Mouse (Mus musculus): ENCODE data around the gene Sumo3. TPM values are rescaled to one million over a fixed set of nuclear protein-coding genes. Genes with fewer than 3 reads are reported as not detected.

The Sumo3 gene
- polyA plus RNA-seq, 1 experiment = 254 TPM

DNA sequence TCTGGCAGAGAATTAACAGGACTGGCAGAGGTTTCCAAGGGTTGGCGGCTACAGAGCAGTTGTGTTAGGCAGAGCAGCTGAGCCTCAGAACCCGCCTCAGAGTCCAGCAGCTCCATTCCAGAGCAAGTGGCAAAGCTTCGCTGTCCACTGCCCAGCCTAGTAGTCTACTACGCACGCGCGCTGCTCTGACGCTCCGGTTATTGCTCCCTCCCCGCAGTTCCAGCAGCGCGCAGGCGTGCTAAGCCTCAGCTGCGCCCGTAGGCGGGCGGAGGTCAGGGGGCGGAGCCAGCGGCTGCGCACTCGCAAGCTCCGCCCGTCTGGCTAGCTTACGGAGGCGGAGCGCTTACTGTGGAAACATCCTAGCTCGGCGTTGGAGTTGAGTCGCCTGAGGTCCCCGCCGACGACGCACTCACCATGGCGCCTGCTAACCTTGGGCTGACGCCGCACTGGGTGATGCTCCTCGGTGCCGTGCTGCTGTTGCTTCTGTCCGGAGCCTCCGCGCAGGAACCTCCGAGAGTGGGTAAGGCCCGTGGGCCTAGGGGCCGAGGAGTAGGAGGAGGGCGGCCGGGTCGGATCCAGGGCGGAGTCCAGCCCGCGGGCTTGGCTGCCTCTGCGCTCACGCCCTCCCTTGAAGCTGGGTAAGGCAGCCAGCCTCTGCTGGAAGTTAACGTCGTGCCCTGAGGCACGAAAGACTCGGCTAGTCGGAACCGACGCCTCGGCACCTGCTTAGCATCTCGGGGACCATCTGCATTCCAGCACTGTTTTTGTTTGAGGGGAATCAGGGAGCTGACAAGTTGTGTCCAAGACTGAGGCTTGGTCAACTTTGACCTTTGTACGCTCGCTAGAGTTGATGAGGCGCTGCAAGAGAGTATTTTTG, 24.3 kb upstream of the Sumo3 start, which contains the start of gene Pttg1ip:
Gene Pttg1ip (plus strand): TSS at position 313 of the 877 bp plus-strand sequence.
- Histone ChIP-seq H3K36me3 (ENCODE audit: control insufficient read depth, insufficient read depth, low read length) (0 out of 2 replicates have a peak, but pooled peaks cover 2% of the 10 kb centered on the region), H3K4me3 (ENCODE audit: low read depth, low read length) (peak within 1 kb of the TSS; percentile 71), H3K4me1 (ENCODE audit: control insufficient read depth, insufficient read depth, insufficient read length, low read length) (peaks cover 26% of the 10 kb centered on the region), H3K27me3 (ENCODE audit: control insufficient read depth, insufficient read depth, low read length) (no peaks in the 10 kb centered on the region), H3K27ac (ENCODE audit: insufficient read depth, low read depth, low read length) (peak within 1 kb of the TSS; percentile 93)
- WGBS = under 1% methylated on average over 64 of the region's 64 CpGs
- TF ChIP-seq CTCF (IDR thresholded peaks at IDR 0.05; ENCODE audit: extremely low read depth, insufficient read length, insufficient replicate concordance, low read depth, low read length) (no peak), POLR2A (IDR thresholded peaks at IDR 0.05; ENCODE audit: low read depth, low read length) (peak; percentile 97)

DNA sequence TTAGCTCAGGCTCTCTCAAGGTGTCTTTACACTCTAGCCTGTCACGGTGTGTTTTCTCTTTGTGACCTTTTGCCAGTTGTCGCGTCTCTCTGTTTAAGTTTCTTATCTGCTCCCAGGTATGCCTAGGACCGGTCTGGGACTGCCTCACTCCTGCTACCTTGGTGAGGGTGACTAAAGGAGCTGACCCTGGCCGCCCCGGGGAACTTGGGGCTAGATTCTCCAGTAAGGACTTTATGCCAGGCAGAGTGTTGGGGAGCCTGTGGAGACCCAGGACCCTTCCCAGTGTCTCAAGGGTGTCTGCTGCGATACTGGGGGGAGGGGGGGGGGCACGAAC, 23.6 kb upstream of the Sumo3 start:
- TF ChIP-seq CTCF (IDR thresholded peaks at IDR 0.05; ENCODE audit: extremely low read depth, insufficient read length, insufficient replicate concordance, low read depth, low read length) (no peak), POLR2A (IDR thresholded peaks at IDR 0.05; ENCODE audit: low read depth, low read length) (no peak)
- Histone ChIP-seq H3K27ac (ENCODE audit: insufficient read depth, low read depth, low read length) (peak overlapping the region; percentile 93), H3K36me3 (ENCODE audit: control insufficient read depth, insufficient read depth, low read length) (peaks cover 3% of the 10 kb centered on the region; the same call in 1 of the 2 replicates), H3K27me3 (ENCODE audit: control insufficient read depth, insufficient read depth, low read length) (no peaks in the 10 kb centered on the region), H3K4me3 (ENCODE audit: low read depth, low read length) (peak overlapping the region; percentile 71), H3K4me1 (ENCODE audit: control insufficient read depth, insufficient read depth, insufficient read length, low read length) (peaks cover 32% of the 10 kb centered on the region)
- WGBS = 2% methylated on average over 8 of the region's 8 CpGs

DNA sequence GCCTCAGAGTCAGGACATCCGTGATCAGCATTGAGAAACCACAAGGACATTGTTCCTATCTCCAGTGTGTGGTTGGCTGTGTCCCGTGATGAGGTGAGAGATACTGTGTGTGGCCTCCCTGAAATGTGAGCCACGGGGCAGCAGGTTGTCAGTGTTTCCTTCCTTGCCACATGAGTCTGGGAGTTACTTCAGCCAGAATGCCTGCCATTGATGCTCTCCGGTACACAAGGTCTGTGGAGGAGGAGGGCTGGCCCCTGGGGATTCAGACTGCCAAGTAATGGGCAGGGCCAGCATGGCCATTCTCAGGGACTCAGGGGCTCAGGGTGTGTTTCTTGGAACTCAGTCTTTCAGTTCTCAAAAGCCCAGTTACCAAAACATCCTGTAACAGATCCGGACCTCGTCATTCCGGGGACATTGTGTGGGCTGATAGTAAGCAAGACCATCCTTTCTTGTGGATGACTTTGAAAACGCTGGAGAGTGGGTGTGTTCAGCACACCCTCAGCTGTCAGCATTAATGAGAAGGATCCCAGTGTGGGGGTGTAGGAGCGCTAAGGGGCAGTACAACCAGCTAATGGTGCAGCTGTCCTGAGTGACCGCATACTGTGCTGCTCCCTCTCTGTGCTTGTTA, 22.0 kb upstream of the Sumo3 start:
- peak overlapping the region; percentile 7; the same call in 1 of the 2 replicates for H3K4me3 ChIP-seq (ENCODE audit: low read depth, low read length)
- no peaks in the 10 kb centered on the region for H3K27me3 ChIP-seq (ENCODE audit: control insufficient read depth, insufficient read depth, low read length)
- WGBS = 59% methylated on average over 10 of the region's 10 CpGs
- no peak overlapping the region for H3K27ac ChIP-seq (ENCODE audit: insufficient read depth, low read depth, low read length)
- TF ChIP-seq CTCF (IDR thresholded peaks at IDR 0.05; ENCODE audit: extremely low read depth, insufficient read length, insufficient replicate concordance, low read depth, low read length) = no peak
- TF ChIP-seq POLR2A (IDR thresholded peaks at IDR 0.05; ENCODE audit: low read depth, low read length) = no peak
- H3K4me1 ChIP-seq (ENCODE audit: control insufficient read depth, insufficient read depth, insufficient read length, low read length) = peaks cover 40% of the 10 kb centered on the region
- H3K36me3 ChIP-seq (ENCODE audit: control insufficient read depth, insufficient read depth, low read length) = peaks cover 17% of the 10 kb centered on the region

DNA sequence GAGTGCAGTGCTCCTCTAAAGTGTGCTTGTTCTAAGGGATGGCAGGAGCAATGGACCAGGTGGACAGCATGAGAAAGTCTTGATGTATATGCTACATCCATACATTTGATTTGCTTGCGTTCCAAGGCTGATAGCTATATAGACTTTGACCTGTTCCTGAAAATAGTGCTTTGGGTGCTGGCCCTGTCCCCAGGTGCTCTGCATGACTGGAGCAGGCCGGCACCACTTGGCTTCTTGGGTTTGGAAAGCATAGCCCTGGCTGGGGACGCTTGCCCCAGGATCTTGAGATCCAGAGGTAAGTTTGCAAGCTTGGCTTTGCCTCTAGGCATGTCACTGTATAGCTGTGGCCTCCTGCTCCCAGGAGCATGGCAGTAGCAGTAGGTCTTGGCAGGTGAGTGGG, 19.3 kb upstream of the Sumo3 start:
- Histone ChIP-seq H3K4me1 (ENCODE audit: control insufficient read depth, insufficient read depth, insufficient read length, low read length) (peaks cover 50% of the 10 kb centered on the region), H3K4me3 (ENCODE audit: low read depth, low read length) (no peak overlapping the region), H3K27me3 (ENCODE audit: control insufficient read depth, insufficient read depth, low read length) (no peaks in the 10 kb centered on the region), H3K36me3 (ENCODE audit: control insufficient read depth, insufficient read depth, low read length) (peaks cover 39% of the 10 kb centered on the region), H3K27ac (ENCODE audit: insufficient read depth, low read depth, low read length) (peak overlapping the region; percentile 72)
- WGBS = 24% methylated on average over 3 of the region's 3 CpGs
- TF ChIP-seq POLR2A (IDR thresholded peaks at IDR 0.05; ENCODE audit: low read depth, low read length) = no peak
- no peak for TF ChIP-seq CTCF (IDR thresholded peaks at IDR 0.05; ENCODE audit: extremely low read depth, insufficient read length, insufficient replicate concordance, low read depth, low read length)

DNA sequence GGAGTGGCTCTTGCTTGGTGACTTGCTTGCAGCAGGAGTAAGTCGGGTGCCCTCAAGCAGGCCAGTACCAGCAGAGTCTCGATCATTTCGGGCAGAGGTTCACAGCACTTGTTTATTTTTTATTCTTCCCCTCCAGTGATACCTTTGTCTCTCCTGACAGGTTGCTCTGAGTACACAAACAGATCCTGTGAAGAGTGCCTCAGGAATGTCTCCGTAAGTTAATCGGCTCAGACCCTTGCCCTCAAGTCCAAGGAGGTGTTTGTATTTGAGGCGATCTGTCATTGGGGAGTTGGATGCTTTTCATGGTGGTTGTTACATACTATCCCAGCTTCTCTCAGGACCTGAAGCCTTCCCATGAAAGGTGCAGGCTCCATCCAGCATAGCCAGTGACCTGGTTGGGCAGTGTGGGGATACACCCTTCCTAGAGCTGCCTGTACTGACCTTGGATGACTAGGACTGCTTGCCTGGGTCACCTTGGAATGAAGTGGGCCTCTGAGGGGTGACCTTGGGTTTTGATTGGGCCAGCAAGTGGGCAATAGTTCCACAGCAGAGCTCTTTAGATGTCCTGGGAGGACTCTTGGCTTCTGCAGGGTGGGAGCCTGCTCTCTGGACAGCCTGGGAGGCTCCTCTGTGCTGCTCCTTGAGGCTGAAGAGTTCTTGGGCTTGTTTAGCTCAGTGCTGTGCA, 18.7 kb upstream of the Sumo3 start:
- 39% methylated on average over 6 of the region's 6 CpGs for WGBS
- Histone ChIP-seq H3K27ac (ENCODE audit: insufficient read depth, low read depth, low read length) (peak overlapping the region; percentile 72), H3K4me3 (ENCODE audit: low read depth, low read length) (no peak overlapping the region), H3K4me1 (ENCODE audit: control insufficient read depth, insufficient read depth, insufficient read length, low read length) (peaks cover 51% of the 10 kb centered on the region), H3K36me3 (ENCODE audit: control insufficient read depth, insufficient read depth, low read length) (peaks cover 44% of the 10 kb centered on the region), H3K27me3 (ENCODE audit: control insufficient read depth, insufficient read depth, low read length) (no peaks in the 10 kb centered on the region)
- TF ChIP-seq CTCF (IDR thresholded peaks at IDR 0.05; ENCODE audit: extremely low read depth, insufficient read length, insufficient replicate concordance, low read depth, low read length) (no peak), POLR2A (IDR thresholded peaks at IDR 0.05; ENCODE audit: low read depth, low read length) (no peak)

DNA sequence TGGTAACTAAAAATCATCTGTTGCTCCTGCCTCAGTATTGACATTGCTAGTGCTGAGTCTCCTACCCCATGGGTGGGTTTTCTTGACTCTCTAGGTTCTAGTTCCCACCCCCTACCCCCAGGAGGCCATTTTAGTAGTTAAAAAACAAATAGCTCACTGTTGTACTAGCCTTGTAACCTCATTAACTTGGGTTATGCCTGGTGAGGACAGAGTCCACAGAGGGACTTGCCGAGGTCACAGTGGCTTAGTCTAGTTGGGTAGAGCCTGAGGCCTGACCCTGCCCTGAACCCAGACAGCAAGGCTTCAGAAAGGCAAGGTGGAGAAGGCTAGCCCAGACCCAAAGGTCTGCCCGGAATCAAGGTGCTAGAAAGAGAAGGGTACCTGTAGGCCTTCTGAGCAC, 17.9 kb upstream of the Sumo3 start:
- Histone ChIP-seq H3K4me3 (ENCODE audit: low read depth, low read length) (no peak overlapping the region), H3K27ac (ENCODE audit: insufficient read depth, low read depth, low read length) (no peak overlapping the region; the same call in 1 of the 2 replicates), H3K4me1 (ENCODE audit: control insufficient read depth, insufficient read depth, insufficient read length, low read length) (peaks cover 50% of the 10 kb centered on the region), H3K36me3 (ENCODE audit: control insufficient read depth, insufficient read depth, low read length) (peaks cover 51% of the 10 kb centered on the region), H3K27me3 (ENCODE audit: control insufficient read depth, insufficient read depth, low read length) (no peaks in the 10 kb centered on the region)
- TF ChIP-seq POLR2A (IDR thresholded peaks at IDR 0.05; ENCODE audit: low read depth, low read length) (no peak), CTCF (IDR thresholded peaks at IDR 0.05; ENCODE audit: extremely low read depth, insufficient read length, insufficient replicate concordance, low read depth, low read length) (no peak)
- 54% methylated on average over 2 of the region's 2 CpGs for WGBS

Data from small intestine, adult 2 months (tissue).